Mouse (Mus musculus): ENCODE measurements around the gene Nudt19.
"Not testable (repeated sequence)": the region's sequence is repeated elsewhere in the genome, so short reads cannot be mapped to it uniquely, and the experiment has no call there.

Gene Nudt19

DNA sequence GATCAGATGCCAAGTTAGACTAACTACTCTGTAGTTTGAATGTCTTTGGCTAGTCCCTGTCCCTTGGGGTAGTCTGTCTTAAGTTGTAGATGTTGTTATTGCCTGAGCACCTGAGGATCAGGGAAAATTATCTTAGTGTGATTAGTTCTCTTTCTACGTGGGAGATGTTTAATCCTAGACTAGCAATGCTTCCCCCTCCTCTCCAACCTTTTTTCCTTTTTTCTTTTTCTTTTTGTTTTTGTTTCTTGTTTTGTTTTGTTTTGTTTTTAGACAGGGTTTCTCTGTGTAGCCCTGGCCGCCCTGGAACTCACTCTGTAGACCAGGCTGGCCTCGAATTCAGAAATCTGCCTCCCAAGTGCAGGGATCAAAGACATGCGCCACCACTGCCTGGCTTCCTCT, at the start of gene Nudt19:
Gene Nudt19 (minus strand): TSS at position 100 of the 399 bp plus-strand sequence.
- DNase-seq (ENCODE audit: low spot score) = no peak

DNA sequence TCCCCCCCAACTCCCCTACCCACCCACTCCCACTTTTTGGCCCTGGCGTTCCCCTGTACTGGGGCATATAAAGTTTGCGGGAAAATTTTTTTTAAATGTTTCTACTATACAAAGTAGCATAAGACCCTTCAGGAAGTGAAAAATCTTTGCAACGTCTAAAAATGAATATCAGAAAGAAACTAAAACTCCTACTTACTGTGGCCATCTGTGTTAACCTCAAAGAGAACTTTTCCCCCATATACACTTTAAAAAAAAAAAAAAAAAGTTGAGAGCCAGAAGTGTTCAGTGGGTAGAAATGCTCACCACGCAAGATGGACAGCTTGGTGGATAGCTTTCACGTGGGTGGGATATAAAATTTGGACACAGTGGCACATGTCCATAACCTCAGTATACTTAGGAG, 46.7 kb upstream of the Nudt19 start:
- DNase-seq (ENCODE audit: low spot score) = no peak

DNA sequence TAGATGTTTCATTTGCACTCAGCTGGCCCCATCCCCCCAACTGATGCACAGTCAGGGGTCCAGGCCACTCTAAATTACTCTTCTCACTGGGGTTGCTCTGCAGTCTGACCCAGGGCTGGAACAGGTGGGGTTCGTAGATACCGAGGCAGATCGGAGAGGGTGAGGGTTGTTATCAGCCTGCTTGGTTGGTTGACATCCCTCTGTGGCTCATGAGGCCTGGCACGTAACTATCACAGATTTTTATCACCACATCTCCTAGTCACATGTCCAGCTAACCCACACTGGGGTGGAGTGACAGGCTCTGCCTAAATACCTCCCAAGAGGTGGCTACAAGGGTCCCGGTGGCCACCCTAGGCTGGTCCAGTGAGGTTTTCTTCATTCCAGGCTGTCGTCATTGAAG, 45.0 kb upstream of the Nudt19 start:
- DNase-seq (ENCODE audit: low spot score) = no peak

GRCm38 (mm10) chr7:35600031-35600430, 43.9 kb upstream of the Nudt19 start:
- no peak for DNase-seq (ENCODE audit: low spot score)

DNA sequence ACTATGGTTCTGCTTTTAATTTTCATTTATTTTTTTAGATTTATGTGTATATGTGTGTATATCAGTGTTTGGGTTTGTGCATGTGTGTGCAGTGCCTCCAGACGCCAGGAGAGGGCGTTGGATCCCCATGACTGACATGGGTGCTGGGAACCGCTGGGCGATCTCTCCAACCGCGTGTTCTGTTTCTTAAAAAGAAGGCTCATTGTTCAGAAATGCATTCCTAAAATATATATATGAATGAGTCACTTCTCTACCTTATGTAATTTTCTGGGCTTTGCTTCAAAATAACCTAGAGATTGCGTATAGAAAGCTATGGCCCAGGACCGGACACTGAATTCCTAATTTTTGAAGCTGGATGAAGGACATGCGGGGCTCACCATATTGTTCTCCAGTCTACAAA, 43.4 kb upstream of the Nudt19 start:
- no peak for DNase-seq (ENCODE audit: low spot score)

GRCm38 (mm10) chr7:35594311-35594710, 38.2 kb upstream of the Nudt19 start:
- DNase-seq (ENCODE audit: low spot score) = no peak

DNA sequence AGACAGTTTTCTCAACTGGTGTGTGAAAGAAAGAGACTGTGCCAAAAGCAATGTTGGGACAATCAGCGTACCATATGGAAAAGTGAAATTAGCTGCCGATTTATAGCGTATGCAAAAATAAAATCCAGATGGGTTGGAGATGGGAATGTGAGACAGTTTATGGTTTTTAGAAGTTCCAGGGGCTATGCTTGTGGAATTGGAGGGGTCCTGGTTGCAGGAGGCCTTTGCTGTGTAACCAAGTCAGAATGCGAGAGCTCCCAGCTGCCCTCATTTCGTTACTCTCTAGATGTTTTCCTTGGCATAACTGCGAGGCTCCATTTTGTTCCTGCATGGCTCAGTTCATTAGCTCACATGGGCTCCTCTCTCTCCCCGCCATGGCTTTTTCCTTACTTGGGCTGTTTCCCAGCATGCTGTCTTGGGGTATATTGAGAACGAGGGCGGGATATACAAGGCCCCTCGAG, 34.7 kb upstream of the Nudt19 start:
- no peak for DNase-seq (ENCODE audit: low spot score)

GRCm38 (mm10) chr7:35589485-35589884, 33.4 kb upstream of the Nudt19 start:
- DNase-seq (ENCODE audit: low spot score) = no peak

DNA sequence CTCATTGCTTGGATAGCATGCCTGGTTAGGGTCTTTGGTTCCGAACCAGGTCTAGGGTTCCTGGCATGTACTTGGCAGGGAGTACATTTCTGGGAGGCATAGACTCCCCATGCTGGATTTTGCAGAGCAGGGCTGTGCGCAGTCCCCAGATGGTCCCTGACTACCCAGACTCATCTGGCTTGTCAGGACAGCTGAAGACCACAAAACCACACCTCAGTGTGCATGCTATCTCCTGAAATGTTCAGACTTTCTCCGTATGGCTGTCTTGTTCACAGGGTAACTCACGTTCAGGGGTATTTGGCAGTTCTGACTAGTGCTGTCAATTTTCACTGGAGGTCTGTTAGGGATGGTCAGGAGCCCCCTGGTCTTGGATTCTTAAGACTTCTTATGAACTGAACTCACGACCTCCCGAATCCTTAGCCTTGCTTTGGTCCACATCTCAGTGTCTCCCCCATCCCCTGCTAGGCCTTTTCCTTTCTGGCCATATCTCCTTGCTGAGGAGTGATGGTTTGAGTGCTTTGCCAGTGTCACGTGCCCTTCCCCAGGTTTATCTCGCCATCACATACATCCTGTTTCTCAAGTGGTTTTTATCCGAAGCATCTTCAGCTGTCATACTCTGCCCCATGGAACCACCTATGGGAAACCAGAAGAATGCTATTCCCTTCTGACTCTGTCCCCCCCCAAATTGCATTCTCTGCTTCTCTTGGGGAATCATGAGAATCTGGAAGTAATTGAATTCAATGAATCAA, 32.8 kb upstream of the Nudt19 start:
- no peak for DNase-seq (ENCODE audit: low spot score)

DNA sequence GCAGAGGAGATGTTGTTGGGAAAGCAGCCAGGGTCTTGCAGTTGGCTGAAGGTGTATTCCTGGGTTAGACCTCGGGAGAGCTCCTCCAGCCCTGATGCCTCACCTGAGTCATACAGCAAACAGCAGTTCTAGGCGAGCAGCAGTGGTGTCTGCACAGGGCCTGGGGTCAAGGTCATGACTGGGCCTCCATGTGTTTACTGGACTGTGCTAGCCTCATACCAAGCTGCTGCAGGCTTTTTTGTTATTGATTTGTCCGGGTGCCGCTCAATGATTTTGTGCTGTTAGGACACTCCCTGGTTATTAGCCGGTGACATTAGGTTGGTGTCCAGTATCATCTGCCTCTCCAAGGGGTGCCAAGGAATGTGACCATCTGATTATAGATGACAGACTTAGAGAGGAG, 31.6 kb upstream of the Nudt19 start:
- no peak for DNase-seq (ENCODE audit: low spot score)

DNA sequence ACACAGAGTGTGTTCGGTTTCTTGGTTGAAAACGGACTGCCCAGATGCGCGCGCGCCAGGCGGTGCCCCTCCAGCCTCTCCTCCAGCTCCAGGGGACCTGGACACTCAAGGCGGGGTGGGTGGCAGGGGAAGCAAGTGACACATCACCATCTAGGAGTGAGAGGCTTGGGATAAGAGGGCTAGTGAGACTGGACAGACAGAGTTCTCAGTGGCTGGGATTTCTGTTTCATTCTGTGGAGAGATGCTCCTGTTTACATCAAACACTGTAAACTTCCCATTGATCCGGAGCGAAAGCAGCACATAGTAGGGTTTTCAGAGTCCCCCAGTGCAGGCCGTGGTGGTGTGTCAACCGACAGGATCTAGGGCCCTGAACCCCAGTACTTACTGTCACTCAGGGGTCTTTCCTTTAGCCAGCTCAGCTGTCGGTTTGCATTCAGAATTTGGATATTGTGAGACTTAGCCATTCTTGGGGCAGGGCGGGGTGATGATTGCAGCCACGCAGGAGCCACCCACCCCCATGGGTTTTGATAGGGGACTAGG, 30.9 kb upstream of the Nudt19 start:
- no peak for DNase-seq (ENCODE audit: low spot score)

- peak; percentile 89 for DNase-seq (ENCODE audit: low spot score)
Observed at GRCm38 (mm10) chr7:35586055-35586905, 30.2 kb upstream of the Nudt19 start, which contains the start of gene Ankrd27. Gene Ankrd27, plus strand, starts transcription at chr7:35586244.

- DNase-seq (ENCODE audit: low spot score) = peak; percentile 22
Observed at GRCm38 (mm10) chr7:35585191-35586054, 29.3 kb upstream of the Nudt19 start, which contains the start of gene Rgs9bp. Gene Rgs9bp, minus strand, starts transcription at chr7:35585582.

DNA sequence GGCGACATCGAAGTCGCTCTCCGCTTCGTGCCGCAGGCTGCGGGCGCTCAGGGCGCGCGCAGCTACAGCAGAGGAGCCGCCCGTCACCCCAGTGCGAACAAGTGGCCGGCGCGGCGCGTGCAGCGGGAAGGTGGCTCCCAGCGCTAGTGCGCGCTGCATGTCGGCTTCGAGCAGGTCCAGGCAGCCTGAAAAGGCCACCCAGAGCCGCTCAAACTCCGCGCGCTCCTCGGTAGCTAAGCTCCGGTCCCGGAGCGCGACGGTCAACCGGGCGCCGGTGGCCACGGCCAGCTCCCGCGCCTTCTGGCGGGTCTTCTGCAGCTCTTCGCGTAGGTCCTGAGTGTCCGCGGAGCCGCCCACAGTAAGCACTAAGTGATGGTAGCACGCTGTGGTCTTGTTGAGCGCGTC, 28.7 kb upstream of the Nudt19 start:
- peak; percentile 22 for DNase-seq (ENCODE audit: low spot score)

GRCm38 (mm10) chr7:35584068-35584785, 28.1 kb upstream of the Nudt19 start:
- no peak for DNase-seq (ENCODE audit: low spot score)

- DNase-seq (ENCODE audit: low spot score) = no peak
Observed at GRCm38 (mm10) chr7:35583476-35584025, 27.4 kb upstream of the Nudt19 start.

DNA sequence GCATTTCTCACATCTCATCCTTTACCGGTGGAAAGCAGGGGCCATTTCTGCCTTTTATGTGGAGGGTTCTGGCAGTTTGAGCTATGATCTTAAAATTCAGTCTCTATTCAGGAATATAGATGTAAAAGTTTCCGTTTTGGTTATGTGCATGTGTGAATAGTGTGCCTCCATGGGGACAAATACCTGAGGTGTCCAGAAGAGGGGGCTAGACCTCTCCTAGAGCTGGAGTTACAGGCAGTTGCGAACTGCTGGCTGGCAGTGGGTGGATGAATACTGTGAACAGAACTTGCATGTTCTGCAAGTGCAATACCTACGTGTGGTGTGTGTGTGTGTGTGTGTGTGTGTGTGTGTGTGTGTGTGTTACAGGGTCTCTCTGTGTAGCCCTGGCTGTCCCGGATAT, 26.6 kb upstream of the Nudt19 start:
- no peak for DNase-seq (ENCODE audit: low spot score)

- DNase-seq (ENCODE audit: low spot score) = peak; percentile 26
Observed at GRCm38 (mm10) chr7:35579849-35580248, 23.7 kb upstream of the Nudt19 start.

DNA sequence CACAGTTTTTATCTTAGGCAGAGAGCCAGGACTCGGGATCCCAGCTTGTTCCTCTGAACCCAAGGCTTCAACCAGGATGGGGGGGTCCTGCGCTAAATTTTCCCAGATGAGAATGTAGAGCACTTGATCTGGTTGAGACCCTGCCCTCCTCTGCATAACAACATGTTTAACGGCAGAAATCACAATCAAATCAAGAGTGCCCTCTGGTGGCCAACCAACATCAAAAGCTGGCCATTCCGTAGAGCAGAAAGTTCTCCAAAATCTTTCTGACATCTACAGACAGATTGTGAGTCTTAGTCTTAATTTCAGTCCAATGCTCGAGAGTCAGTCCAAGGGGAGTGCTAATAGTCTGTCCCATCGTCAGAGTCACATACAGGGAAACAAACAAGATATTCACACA, 14.8 kb upstream of the Nudt19 start:
- not testable (repeated sequence) for DNase-seq (ENCODE audit: low spot score)

DNA sequence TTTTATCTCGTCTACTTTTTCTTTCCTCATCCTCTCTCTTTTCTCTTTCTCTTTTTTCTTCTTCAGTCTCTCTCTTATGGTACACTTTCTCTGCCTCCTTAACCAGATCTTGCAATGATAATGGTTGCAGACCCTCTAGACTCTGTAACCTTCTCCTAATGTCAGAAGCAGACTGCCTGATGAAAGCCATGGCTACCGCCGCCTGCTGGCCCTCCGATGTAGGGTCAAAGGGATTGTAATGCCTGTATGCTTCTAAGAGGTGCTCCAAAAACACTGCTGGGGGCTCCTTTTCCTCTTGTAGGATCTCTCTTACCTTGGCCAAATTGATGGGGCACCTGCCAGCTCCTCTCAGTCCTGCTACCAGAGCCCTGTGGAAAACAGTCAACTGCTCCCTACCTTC, 13.6 kb upstream of the Nudt19 start:
- not testable (repeated sequence) for DNase-seq (ENCODE audit: low spot score)

GRCm38 (mm10) chr7:35565965-35566364, 9.9 kb upstream of the Nudt19 start:
- DNase-seq (ENCODE audit: low spot score) = not testable (repeated sequence)
